ENCODE assay signal across 28 mouse cellular contexts in the genomic region with DNA sequence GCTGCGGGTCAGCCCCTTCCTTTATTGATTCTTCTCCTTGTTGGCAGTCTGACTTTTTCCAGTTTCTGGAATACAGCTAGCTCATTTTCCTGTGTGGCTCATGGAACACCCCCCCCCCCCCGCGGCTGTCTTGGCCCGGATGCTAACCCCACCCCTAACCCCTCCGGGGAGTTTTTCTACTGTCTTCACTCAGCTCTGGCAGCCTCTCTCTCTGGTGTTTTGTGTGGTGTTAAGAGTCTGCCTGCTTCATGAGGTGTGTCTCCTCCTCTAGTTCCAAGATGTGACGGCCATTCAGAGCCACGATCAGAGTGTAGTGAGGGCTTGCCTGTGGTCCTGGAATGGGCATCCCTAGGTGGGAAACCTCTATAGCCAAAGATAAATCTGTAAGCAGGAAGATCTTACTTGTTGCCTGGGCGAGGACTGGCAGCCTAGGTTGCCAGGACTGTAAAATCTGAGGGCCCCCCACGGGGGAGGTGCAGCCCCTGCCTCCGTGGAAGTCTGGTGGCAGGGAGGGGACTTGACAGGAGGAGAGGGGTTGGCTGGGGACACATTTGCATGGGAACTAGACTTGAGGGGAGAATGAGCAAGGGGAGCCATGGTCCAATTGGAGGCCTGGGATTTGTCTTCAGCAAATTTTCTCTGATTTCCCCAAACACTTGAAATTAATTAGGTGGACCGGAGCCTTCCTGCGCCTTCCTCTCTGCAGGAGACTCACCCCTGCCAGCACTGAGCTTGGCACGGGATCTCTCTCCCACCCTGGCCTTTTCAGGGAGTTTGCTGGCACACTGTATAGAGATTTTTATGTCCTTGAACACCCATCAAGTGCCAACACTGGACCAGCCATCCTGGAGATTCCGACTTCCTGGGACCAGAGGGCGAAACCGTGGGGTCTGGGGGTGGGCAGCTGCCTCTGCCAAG.
DNase-seq lines count a peak whose midpoint lies in the region; ATAC-seq and TF ChIP-seq lines count a peak whose summit lies in the region.
"Had no signal": no experiment of that assay in that cellular context is flagged by ENCODE, and none has a peak within 500 bp of the region (broad histone marks: within the 10 kb centered on the region; RNA-seq: fewer than 3 reads in every experiment).

No protein-coding gene starts in this region.

- H3K27ac ChIP-seq in forebrain, embryonic 14.5 days (ENCODE audit: low read depth, low read length): peak overlapping the region; percentile 39
- H3K27ac ChIP-seq in forebrain, embryonic 12.5 days: no peak overlapping the region
- H3K27ac ChIP-seq in midbrain, embryonic 11.5 days (ENCODE audit: low read depth, low read length): no peak overlapping the region
- H3K27ac ChIP-seq in midbrain, embryonic 14.5 days (replicated peaks; ENCODE audit: low read depth, low read length): no peak overlapping the region; the same call in 1 of the 2 replicates
- H3K27ac ChIP-seq in neural tube, embryonic 13.5 days (replicated peaks): peak overlapping the region; percentile 42; the same call in 1 of the 2 replicates
- H3K27ac ChIP-seq: embryonic facial prominence, embryonic 13.5 days; layer of hippocampus, adult 2 months; limb, embryonic 15.5 days; liver, embryonic 15.5 days; lung, embryonic 15.5 days had no signal

- WGBS in forebrain, embryonic 14.5 days: 36% methylated on average over 16 of the region's 16 CpGs
- 69% methylated on average over 16 of the region's 16 CpGs for WGBS in forebrain, embryonic 12.5 days
- 77% methylated on average over 16 of the region's 16 CpGs for WGBS in midbrain, embryonic 11.5 days
- WGBS in midbrain, embryonic 14.5 days: 62% methylated on average over 16 of the region's 16 CpGs
- 54% methylated on average over 16 of the region's 16 CpGs for WGBS in neural tube, embryonic 13.5 days

- no peaks in the 10 kb centered on the region for H3K9me3 ChIP-seq in forebrain, embryonic 14.5 days (replicated peaks; ENCODE audit: control insufficient read depth, low read length)
- no peaks in the 10 kb centered on the region for H3K9me3 ChIP-seq in forebrain, embryonic 12.5 days
- 0 out of 2 replicates have a peak, but pooled peaks cover 3% of the 10 kb centered on the region for H3K9me3 ChIP-seq in midbrain, embryonic 11.5 days (ENCODE audit: control insufficient read depth, low read length)
- no peaks in the 10 kb centered on the region for H3K9me3 ChIP-seq in midbrain, embryonic 14.5 days (ENCODE audit: control insufficient read depth, low read length)
- H3K9me3 ChIP-seq in neural tube, embryonic 13.5 days: no peaks in the 10 kb centered on the region
- H3K9me3 ChIP-seq: embryonic facial prominence, embryonic 13.5 days; limb, embryonic 15.5 days; lung, embryonic 15.5 days had no signal

- no peak overlapping the region for H3K9ac ChIP-seq in forebrain, embryonic 14.5 days (ENCODE audit: low read length)
- H3K9ac ChIP-seq in forebrain, embryonic 12.5 days: no peak overlapping the region
- H3K9ac ChIP-seq in midbrain, embryonic 11.5 days (ENCODE audit: low read length): no peak overlapping the region
- H3K9ac ChIP-seq in midbrain, embryonic 14.5 days (replicated peaks; ENCODE audit: low read length): no peak overlapping the region
- H3K9ac ChIP-seq in neural tube, embryonic 13.5 days: no peak overlapping the region
- H3K9ac ChIP-seq: embryonic facial prominence, embryonic 13.5 days; limb, embryonic 15.5 days; liver, embryonic 15.5 days; lung, embryonic 15.5 days had no signal

- ATAC-seq in forebrain, embryonic 14.5 days: peak; percentile 69
- ATAC-seq in forebrain, embryonic 12.5 days (ENCODE audit: low FRiP score): no peak
- no peak for ATAC-seq in midbrain, embryonic 11.5 days (ENCODE audit: low FRiP score)
- no peak for ATAC-seq in midbrain, embryonic 14.5 days (ENCODE audit: low FRiP score, low TSS enrichment)
- peak; percentile 63; the same call in 1 of the 2 replicates for ATAC-seq in neural tube, embryonic 13.5 days (ENCODE audit: low read depth)
- ATAC-seq: CD4-positive, CD25-positive, alpha-beta regulatory T cell, adult 4 months; intestine, postnatal 0 days had no signal

- peaks cover 12% of the 10 kb centered on the region for H3K4me1 ChIP-seq in forebrain, embryonic 14.5 days (ENCODE audit: control insufficient read depth, insufficient read depth, low read length)
- peaks cover 9% of the 10 kb centered on the region for H3K4me1 ChIP-seq in forebrain, embryonic 12.5 days
- no peaks in the 10 kb centered on the region for H3K4me1 ChIP-seq in midbrain, embryonic 11.5 days (ENCODE audit: control insufficient read depth, insufficient read depth, low read length)
- 0 out of 2 replicates have a peak, but pooled peaks cover 3% of the 10 kb centered on the region for H3K4me1 ChIP-seq in midbrain, embryonic 14.5 days (ENCODE audit: control insufficient read depth, insufficient read depth, low read length)
- H3K4me1 ChIP-seq in neural tube, embryonic 13.5 days (replicated peaks): peaks cover 16% of the 10 kb centered on the region
- H3K4me1 ChIP-seq: liver, embryonic 15.5 days; lung, embryonic 15.5 days had no signal

- no peak overlapping the region for H3K4me2 ChIP-seq in forebrain, embryonic 14.5 days (ENCODE audit: low read length)
- no peak overlapping the region for H3K4me2 ChIP-seq in forebrain, embryonic 12.5 days
- no peak overlapping the region for H3K4me2 ChIP-seq in midbrain, embryonic 11.5 days
- H3K4me2 ChIP-seq in midbrain, embryonic 14.5 days (ENCODE audit: low read length): no peak overlapping the region
- H3K4me2 ChIP-seq in neural tube, embryonic 13.5 days: no peak overlapping the region
- H3K4me2 ChIP-seq: embryonic facial prominence, embryonic 13.5 days; heart, embryonic 11.5 days; limb, embryonic 15.5 days; liver, embryonic 15.5 days; lung, embryonic 15.5 days had no signal

- DNase-seq in forebrain, embryonic 14.5 days (ENCODE audit: low spot score): peak; percentile 71
- DNase-seq in midbrain, embryonic 11.5 days (ENCODE audit: low spot score, missing footprints): peak; percentile 33
- no peak for DNase-seq in midbrain, embryonic 14.5 days
- peak; percentile 87 for DNase-seq in brain, embryonic 14.5 days (ENCODE audit: low read depth)
- no peak for DNase-seq in frontal cortex, adult 2 months (ENCODE audit: extremely low spot score in 1 of 2, low spot score in 1 of 2)
- DNase-seq in left cerebral cortex, postnatal 25 days (ENCODE audit: low spot score in 2 of 2): no peak
- DNase-seq: adrenal gland, postnatal 36 days; cerebellum, adult 11-12 months; cerebellum, postnatal 14 days; embryo, embryonic 11 days; gastrocnemius, postnatal 10 days; heart, adult 11 months; kidney, postnatal 25 days; layer of hippocampus, postnatal 36 days; lung, postnatal 36 days; thymus, adult 18-20 months; thymus, postnatal 36 days had no signal

- intact Hi-C loops in left cerebral cortex, postnatal 25 days (cut with DNase I): no loop called here

- TF ChIP-seq POLR2A in brain, embryonic 14.5 days (IDR thresholded peaks at IDR 0.05; ENCODE audit: borderline replicate concordance, extremely low read depth, insufficient read depth, insufficient read length, poor library complexity, severe bottlenecking): no peak

- H3K27me3 ChIP-seq in forebrain, embryonic 14.5 days (replicated peaks; ENCODE audit: control insufficient read depth, insufficient read depth, low read length): no peaks in the 10 kb centered on the region
- no peaks in the 10 kb centered on the region for H3K27me3 ChIP-seq in forebrain, embryonic 12.5 days
- H3K27me3 ChIP-seq in midbrain, embryonic 11.5 days (ENCODE audit: control insufficient read depth, insufficient read depth, low read length): no peaks in the 10 kb centered on the region
- H3K27me3 ChIP-seq in midbrain, embryonic 14.5 days (ENCODE audit: control insufficient read depth, insufficient read depth, low read length): no peaks in the 10 kb centered on the region
- H3K27me3 ChIP-seq in neural tube, embryonic 13.5 days: no peaks in the 10 kb centered on the region
- H3K27me3 ChIP-seq: embryonic facial prominence, embryonic 13.5 days; limb, embryonic 15.5 days; liver, embryonic 15.5 days; lung, embryonic 15.5 days had no signal

- no peaks in the 10 kb centered on the region for H3K36me3 ChIP-seq in forebrain, embryonic 14.5 days (ENCODE audit: control insufficient read depth, insufficient read depth, low read length)
- no peaks in the 10 kb centered on the region for H3K36me3 ChIP-seq in forebrain, embryonic 12.5 days (replicated peaks)
- H3K36me3 ChIP-seq in midbrain, embryonic 11.5 days (ENCODE audit: control insufficient read depth, insufficient read depth, low read length): no peaks in the 10 kb centered on the region
- no peaks in the 10 kb centered on the region for H3K36me3 ChIP-seq in midbrain, embryonic 14.5 days (ENCODE audit: control insufficient read depth, insufficient read depth, low read length)
- no peaks in the 10 kb centered on the region for H3K36me3 ChIP-seq in neural tube, embryonic 13.5 days
- H3K36me3 ChIP-seq: embryonic facial prominence, embryonic 13.5 days; limb, embryonic 15.5 days; liver, embryonic 15.5 days; lung, embryonic 15.5 days had no signal

- no peak overlapping the region for H3K4me3 ChIP-seq in forebrain, embryonic 14.5 days (ENCODE audit: low read depth, low read length)
- no peak overlapping the region for H3K4me3 ChIP-seq in forebrain, embryonic 12.5 days (replicated peaks)
- H3K4me3 ChIP-seq in midbrain, embryonic 11.5 days (ENCODE audit: low read depth, low read length): no peak overlapping the region
- H3K4me3 ChIP-seq in midbrain, embryonic 14.5 days (replicated peaks; ENCODE audit: low read depth, low read length): no peak overlapping the region
- H3K4me3 ChIP-seq in neural tube, embryonic 13.5 days: no peak overlapping the region
- H3K4me3 ChIP-seq: embryonic facial prominence, embryonic 13.5 days; erythroblast, embryonic 14.5 days; layer of hippocampus, adult 2 months; limb, embryonic 15.5 days; liver, embryonic 15.5 days; lung, embryonic 15.5 days had no signal

- no peak for TF ChIP-seq CTCF in brain, embryonic 14.5 days (IDR thresholded peaks at IDR 0.05; ENCODE audit: borderline replicate concordance, extremely low read depth, insufficient read depth, insufficient read length)

Comparison
In these comparisons a context has a peak if more than half of its experiments do, and no peak if none do; other contexts are left out.
1. ATAC-seq: peak in forebrain, embryonic 14.5 days (single experiment) and neural tube, embryonic 13.5 days (single experiment); none in forebrain, embryonic 12.5 days (single experiment), midbrain, embryonic 11.5 days (single experiment) and midbrain, embryonic 14.5 days (single experiment).
2. DNase-seq: peak in forebrain, embryonic 14.5 days (single experiment), midbrain, embryonic 11.5 days (single experiment) and brain, embryonic 14.5 days (single experiment); none in midbrain, embryonic 14.5 days (single experiment), frontal cortex, adult 2 months (0 of 2) and left cerebral cortex, postnatal 25 days (0 of 2).
3. H3K27ac ChIP-seq: peak in forebrain, embryonic 14.5 days (single experiment) and neural tube, embryonic 13.5 days (single experiment); none in forebrain, embryonic 12.5 days (single experiment), midbrain, embryonic 11.5 days (single experiment) and midbrain, embryonic 14.5 days (single experiment).